Mouse (Mus musculus): ENCODE results near the gene Ankrd6. TPM values are rescaled to one million over a fixed set of nuclear protein-coding genes. Genes with fewer than 3 reads are reported as not detected.

The Ankrd6 gene
- total RNA-seq, 2 experiments from 2014 or later, result 36.7 to 42.9 TPM

DNA sequence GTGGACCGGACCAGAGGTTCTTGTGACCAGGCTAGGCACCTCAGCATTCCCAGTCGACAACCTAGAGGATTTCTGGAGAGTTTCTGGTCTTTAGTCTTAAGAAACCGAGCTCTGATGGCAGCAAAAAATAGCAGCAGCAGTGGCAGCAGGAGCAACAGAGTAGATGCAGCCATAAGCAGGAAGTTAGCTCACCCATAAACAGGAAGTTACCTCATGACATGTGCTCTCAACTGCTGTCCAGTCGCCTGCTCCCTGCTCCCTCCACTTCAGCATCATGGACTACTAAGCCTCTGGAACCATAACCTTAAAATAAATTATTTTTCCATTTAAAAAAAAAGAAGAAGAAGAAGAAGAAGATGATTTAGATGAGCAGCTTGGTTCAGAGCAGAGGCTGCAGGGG, 161.6 kb downstream of the Ankrd6 start:
- no peak for DNase-seq (ENCODE audit: low spot score in 2 of 2)

DNA sequence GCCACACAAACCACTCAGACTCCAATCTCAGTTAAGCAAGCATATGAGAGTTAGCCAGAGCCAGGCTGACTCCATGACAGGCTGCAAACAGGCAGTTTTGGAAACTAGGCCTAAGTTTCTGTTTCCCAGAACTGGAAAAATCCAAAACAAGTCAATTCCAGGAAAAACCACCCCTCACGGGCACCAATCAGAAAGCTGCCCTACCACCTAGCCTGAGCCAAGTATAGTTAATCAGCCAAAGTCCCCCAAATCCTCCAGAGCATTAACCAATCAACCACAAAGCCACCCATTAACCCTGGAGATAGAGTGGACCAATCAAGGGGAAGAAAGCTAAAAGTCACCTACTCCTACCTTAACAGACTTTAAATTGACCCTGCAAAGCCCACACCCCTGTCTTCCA, 163.5 kb downstream of the Ankrd6 start:
- DNase-seq (ENCODE audit: low spot score in 2 of 2), result no peak

DNA sequence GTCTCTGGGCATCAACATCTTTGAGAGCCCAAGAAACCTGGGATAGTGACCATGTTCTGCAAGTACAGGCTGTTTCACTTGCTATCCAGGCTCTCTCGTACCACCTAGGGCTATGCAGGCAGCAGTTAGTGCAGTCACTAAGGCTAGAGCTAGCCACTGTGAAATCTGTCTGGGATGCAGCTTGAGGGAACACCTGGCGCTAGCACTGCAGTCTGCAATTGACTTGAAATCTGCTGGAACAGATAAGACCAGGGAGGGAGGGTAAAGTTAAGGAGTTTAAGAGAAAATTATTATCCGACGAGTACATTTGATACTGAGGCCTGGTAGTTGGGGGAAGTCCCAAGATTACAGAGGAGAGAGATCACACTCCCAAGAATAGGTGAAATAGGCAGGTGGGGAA, 170.6 kb downstream of the Ankrd6 start:
- DNase-seq (ENCODE audit: low spot score in 2 of 2), result no peak

DNA sequence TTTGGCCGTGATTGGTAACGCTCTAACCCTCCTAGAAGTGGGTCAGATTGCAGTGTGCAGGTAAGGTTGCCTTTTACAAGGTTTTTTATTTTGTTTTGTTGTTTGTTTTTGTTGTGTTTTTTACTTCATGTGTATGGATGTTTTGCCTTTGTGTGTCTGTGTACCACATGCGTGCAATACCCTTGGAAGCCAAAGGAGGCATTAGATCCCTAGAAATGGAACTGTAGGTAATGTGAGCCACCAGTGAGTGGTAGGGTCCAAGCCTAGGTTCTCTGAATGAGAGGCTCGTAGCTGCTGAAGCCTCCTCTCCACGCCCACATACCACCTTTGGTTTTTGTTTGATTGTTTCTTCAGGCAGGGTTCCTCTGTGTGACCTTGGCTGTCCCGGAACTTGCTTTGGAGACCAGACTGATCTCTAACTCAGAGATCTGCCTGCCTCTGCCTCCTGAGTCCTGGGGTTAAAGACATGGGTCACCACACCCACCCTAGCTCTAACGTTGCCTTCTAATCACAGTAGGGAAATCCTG, 180.3 kb downstream of the Ankrd6 start:
- no peak for DNase-seq (ENCODE audit: low spot score in 2 of 2)

DNA sequence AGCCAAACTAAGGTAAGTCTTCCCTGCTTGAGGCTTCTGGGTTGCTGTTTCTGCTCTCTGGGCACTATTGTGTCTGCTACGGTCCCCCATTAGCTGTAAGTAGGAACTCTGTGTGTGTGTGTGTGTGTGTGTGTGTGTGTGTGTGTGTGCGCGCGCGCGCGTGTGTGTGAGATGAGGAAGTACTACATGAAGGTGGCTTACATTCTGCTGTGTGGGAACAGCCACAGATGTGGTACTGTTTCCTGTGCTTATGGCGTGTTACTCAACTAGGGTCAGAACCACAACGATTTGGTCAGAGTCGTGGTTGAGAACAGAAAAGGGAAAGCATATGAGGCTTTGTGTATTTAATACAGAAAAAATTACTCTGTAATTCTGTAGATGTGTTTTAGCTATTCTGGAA, 182.6 kb downstream of the Ankrd6 start:
- no peak for DNase-seq (ENCODE audit: low spot score in 2 of 2)

DNA sequence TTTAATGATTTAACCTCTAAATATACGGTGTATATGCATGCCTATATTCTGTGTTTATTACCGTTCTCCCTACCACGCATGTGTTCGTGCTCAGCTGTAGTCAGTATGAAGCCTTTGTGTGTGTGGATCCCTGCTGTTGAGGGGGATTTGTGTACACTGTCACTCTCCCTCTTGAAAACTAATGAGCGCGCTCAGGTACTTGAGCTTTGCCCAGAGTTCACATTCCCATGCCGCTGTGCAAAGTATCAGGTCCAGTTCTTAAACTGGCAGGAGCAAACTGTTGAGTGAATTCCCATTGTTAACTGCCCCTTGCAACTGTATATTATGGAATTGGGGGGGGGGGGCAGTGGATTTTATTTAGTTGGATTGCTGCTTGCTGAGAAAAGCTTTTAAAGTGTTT, 183.2 kb downstream of the Ankrd6 start:
- DNase-seq (ENCODE audit: low spot score in 2 of 2), result no peak

DNA sequence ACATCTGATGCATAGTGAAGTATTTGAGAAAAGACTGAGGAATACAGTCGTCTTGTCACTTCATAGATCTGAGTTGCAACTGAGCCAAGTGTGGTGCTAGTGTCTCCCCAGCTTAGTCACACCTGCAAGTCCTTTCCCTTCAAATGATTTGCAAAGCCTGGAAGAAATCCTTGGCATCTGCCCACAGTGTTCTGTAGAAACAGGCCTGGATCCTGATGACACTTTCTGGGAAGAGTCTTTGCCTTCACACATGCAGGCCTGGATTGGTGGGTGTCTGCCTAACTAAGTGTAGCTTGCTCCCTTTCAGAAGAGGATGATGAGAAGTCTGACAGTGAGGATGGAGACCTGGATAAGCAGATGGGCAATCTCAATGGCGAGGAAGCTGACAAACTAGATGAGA, 193.2 kb downstream of the Ankrd6 start:
- peak in 1 of 2 experiments; percentile 7 for DNase-seq (ENCODE audit: low spot score in 2 of 2)

Other genes starting within 250 kb of the Ankrd6 start
- 10 to 100 TPM; 34.9 to 35.4 TPM for gene Lyrm2, start 150.6 kb downstream of the Ankrd6 start, total RNA-seq (2021)
- gene Rragd, start 32.2 kb upstream of the Ankrd6 start, total RNA-seq (2021), result 10 to 100 TPM; 64.8 to 70.4 TPM
- gene Ube2j1, start 80.6 kb upstream of the Ankrd6 start, total RNA-seq (2021), result 100 to 1,000 TPM in 1 of 2 experiments, 10 to 100 TPM in 1; 92.7 to 100 TPM
- under 1 TPM; 0.62 to 0.81 TPM for gene Gabrr2, start 112.2 kb upstream of the Ankrd6 start, total RNA-seq (2021)
- under 1 TPM in 1 of 2 experiments, not detected in 1; 0.13 TPM for gene Gabrr1, start 181.7 kb upstream of the Ankrd6 start, total RNA-seq (2021)
- 10 to 100 TPM in 1 of 2 experiments, 1 to 10 TPM in 1; 9.5 to 10.1 TPM for gene Pm20d2, start 238.9 kb upstream of the Ankrd6 start, total RNA-seq (2021)

All from layer of hippocampus, adult 18-20 months (tissue).